Mouse (Mus musculus) ZHBTc4 (cell line): ENCODE results near the gene Hk1.

Source experiments
- DNase-seq: peaks from one replicate; pipeline ENCODE4 v3.0.0-alpha.2; 2011; ENCODE audit warnings: low read depth, low spot score

Gene Hk1

DNA sequence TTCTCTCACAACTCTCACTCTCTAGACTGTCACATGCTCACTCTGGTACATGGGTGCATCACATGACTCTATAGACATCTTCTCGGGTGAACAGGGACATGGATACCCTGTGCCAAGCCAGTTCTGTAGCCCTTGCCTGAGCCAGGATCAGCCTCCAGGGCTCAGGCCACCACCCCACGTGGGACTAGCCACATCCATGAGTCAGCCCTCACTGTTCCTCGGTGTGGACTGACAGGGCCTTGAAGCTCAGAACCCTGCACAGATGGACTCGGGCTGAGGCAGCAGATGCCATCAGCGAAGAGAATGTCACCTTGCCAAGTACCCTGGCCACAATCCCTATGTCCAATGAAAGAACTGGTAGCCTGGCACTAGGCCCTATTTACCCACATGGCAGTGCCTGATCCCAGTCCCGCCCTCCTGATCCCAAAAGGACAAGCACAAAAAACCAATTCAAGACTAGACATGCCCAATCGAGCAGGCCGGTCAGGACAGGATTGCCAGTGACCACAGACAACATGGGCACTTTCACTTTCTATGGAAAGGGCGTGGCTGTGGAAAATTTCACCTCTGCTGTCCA lies 59.2 kb downstream of the Hk1 start:
- no peak for DNase-seq

DNA sequence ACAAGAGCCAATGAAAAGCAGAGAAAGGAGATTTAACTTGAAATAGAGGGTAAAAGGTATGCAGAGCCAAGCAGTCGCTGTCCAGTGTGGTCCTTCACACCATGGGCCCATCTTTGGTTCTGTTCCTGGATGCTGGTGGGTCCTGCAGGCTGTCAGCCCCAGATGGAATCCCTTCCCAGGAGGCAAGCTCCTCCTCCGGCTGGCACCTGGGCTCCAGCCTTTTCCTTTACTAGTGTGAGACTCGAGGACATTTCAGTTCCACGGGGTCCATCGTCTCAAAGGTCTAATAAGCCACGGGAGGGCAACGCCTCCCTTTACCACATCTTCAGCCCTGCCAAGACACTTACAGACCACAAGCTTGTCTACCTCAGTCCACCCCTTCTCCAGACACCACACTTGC lies 60.6 kb downstream of the Hk1 start:
- DNase-seq, result no peak

DNA sequence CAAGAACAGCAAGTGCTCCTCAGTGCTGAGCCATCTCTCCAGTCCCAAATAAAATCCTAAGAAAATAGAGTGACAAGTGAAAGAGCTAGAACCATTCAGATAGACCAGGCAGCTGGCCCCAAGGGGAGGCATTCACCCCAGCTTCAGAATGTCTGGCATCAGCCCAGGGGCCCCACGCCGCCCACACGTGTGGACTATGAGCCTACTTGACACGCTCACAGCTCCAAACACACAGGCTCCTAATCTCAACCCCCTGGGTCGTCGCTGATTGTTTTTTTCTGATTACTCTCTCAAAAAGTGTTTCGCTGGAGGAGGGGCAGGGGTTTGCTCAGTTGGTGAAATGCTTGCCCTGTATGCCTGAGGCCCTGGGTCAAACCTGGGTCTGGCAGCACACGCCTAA lies 63.2 kb downstream of the Hk1 start:
- DNase-seq, result no peak

DNA sequence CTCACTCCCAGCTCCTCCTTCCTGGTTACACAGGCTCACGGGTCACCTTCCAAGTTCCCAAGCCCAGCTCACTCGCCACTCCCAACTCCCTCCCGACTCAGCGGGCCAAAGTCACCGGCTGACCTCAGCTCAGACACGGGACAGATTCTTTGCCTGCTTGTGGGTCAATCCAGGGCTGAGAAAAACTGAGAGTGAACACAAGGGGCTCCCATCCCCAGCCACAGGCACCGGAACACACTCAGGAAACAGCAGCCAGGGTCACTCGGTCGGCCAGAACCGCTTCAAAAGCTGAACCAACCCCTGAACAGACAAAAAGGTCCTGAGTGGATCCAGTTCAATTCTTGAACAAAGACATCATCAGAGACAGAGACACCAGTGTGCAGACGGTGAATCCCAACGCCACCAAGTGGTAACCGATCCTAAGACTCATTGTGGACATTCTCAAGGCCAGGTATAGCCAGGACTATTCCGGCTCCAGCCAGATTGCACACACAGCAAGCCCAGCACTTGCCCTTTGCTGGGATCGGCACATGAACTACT lies 65.8 kb downstream of the Hk1 start:
- DNase-seq, result peak; percentile 92

DNA sequence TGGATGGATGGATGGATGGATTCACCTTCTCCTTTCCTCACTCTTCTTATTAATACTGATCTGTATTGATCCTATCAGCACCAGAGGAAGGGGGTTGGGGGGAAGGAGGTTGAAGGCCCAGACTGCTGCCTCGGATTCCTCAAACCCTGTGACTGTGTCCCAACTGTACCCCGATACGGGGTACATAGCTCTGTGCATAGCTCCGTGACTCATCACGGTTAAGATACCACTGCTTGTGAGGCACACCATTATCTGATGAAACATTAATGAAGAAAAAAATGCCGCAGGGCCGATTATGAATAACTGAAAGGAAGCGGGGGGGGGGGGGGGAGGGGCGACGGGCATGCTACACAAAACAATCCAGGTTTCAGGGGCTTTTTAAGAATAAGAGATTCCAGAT lies 66.6 kb downstream of the Hk1 start:
- DNase-seq, result no peak

DNA sequence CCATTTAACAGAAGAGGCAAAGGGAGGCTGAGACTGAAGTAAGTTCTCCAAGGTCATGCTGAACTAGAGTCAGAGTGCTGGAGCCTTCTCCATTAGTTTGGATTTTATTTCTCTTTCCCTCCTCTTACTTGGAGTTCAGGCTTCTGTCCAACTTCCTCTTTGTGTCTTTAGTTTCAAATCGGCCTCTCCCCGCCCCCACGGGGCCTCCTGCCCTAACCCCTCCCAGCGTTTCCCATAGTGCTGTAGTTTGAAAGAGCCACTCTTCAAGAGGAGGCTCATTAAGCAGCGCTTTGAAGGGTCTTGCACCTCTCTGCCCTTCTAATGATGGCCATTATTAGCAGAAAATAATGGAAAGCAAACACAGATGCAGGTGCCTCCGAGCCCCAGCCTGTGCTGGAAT lies 68.2 kb downstream of the Hk1 start:
- peak; percentile 64 for DNase-seq

DNA sequence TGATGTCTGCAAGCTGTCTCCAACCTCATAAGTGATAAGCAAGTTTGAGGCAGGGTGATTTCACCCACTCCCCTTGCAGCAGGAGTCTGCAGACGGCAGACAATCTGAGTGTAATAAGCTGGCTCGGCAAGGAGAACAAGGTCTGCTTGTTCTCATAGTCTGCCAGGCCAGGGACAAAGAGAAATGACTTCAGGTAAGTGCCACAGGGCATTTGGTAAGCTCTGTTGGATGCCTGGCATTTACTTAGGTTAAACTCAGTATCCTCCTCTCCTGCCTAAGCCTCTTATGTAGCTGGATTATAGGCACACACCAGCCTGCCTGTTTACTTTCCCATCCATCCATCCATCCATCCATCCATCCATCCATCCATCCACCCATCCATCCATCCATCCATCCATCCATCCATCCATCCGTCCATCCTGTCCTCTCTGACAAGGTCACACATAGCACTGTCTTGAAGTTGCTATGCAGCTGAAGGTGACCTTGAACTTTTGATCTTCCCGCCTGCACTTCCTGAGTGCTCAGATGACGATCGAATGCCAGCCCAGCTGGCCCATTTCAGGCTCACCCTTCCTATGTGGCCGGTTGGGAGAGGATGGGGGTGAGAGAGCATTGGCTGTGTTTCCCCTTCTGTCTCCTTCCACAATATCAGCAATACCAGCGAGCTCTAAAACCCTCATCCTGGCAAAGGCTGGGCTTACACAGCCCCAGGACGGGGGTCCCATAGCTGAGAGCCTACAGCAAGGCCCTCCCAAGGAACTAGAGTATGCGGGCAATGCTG lies 69.3 kb downstream of the Hk1 start:
- DNase-seq, result no peak

DNA sequence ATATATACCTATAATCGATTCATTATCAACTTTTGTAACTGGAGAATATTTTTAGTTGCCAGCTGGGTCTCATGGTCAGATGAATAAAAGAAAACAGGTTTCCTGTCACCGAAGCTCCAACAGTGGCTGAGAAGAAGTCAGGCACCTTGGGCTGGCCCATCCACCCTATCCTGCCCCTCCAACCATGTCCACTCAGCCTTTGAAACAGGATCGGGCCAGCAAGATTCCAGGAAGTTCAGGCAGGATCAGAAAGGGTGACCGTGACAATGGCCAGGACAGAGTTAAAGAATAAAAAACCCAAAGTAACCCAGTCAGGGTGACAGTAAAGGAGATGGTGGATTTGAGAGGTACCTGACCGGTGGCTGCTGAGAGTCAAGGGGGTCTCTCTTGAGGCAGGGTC lies 70.1 kb downstream of the Hk1 start:
- no peak for DNase-seq

DNA sequence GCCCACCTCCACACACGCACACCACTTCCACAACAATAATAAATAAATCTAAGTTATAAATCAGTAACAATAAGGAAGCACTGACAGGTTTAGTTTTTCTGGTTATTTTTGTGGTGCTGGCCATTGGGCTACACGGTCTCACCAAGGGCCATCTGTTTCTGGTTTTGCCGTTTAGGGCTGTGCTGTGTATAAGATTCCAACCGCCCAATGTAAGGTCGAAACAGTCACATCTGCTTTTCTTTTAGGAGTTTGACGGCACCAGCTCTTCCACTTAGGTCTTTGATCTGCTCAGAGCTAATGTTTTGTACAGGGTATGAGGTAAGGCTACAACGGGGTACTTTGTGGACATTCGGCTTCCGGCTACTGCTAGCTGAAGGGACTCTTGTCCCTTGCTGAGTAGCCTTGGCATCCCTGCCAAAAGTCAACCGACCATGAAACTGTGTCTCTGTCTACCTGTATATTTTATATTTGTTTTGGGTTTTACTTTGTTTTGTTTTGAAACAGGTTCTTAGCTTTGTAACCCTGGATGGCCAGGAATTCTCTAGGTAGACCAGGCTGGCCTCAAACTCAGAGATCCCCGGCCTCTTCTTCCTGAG lies 70.7 kb downstream of the Hk1 start:
- no peak for DNase-seq

DNA sequence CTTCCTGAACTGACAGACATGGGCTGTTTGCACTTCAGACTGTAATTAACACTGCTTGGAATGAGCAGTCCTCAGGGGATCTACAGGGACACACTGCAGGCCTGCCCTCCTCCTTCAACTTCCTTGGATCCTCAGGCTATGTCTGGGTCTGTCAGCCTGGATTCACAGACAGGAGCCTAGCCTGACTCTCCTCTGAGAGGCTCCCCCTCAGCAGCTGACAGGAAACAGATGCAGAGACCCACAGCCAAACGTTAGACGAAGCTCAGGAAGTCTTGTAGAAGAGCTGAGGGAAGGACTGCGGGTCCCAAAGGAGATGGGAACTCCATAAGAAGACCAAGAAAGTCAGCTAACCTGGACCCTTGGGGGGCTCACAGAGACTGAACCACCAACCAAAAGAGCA lies 73.2 kb downstream of the Hk1 start:
- no peak for DNase-seq

DNA sequence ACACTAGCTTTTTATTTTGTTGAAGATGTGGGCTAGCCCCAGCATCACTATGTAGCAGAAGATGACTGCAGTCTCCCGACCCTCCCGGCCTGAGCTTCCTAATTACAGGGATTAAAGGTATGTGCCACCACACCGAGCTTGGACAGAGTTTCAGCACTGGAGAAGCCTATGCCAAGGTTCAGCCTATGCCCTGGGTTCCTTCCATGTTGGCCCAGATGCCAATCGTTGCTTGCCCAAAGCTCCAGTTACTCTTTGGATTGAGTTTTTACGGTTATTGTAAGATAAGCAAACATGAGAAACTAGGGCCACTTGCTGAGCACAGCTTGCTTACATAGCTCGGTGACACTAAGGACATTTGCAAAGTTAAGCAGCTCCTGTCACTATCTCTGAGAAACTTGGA lies 74.6 kb downstream of the Hk1 start:
- no peak for DNase-seq

DNA sequence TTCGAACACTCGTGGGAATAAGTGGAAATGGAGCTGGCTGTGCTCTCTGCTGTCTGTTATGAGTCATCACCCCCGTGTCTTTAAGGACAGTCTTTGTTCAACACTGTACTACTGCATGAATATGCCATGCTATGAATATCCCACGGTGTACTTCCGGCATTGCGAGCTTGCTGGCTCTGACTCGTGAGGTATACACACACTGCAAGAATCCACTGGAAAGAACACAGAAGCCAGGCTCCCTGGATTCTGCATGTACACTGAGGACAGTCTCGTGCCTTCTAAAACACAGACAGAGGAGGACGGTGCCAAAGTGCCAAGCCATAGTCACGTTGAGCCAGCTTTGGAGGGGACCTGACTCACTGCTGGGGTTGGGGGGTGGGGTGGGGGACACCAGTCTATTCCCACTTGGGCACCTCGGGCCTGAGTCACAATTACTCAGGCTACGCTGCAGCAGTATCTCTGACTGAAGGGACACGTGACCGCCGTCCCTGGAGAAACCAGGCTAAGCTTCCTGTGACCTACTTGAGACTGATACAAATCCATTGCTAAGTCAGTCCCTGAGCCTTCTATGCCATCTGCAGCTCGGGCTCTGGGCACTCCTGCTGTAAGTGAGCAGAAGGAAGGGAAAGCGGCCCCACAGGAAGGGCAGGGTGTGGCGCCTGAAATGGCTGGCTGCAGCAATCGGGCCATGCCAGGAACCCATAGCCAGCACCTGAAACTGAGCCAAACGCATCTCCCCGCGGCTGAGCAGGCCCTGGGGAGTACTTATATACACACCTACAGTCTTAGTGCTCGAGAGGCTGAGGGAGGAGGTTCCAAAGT lies 79.5 kb downstream of the Hk1 start:
- no peak for DNase-seq

DNA sequence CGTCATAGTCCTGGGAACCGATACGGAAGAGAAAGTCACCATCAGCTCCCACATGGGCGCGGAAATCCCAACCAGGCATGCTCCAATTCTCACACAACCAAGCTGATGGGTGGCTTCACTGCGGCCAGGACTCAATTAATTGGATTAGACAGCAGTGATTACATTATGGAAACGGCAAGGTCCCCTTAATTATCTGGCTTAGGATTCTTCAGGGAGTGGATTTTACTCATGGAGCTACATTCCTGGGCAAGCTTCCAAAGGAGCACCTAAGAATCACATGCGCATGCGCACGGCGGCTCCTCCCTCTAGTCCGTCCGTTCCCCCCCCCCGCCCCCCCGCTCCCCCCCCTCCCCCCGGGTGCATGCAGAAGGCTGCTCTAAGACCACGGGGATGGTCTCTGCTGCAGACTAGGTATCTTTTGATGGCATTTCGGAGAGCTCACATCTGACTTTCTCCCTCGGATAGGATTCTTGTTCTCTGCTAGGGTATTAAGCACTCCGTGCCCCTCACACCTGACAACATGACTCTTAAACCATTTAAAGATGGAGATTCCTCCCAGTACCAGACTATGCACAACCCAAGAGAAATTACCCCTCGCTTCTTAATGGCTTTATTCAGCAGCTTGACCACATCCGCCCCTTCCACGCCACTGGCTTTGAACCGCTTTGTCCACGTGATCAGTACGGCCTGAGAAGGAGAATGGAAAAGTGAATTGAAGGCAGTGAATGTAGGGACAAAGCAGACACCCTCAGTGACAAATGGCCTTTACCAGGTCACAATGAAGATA lies 83.4 kb downstream of the Hk1 start:
- DNase-seq, result peak; percentile 77

DNA sequence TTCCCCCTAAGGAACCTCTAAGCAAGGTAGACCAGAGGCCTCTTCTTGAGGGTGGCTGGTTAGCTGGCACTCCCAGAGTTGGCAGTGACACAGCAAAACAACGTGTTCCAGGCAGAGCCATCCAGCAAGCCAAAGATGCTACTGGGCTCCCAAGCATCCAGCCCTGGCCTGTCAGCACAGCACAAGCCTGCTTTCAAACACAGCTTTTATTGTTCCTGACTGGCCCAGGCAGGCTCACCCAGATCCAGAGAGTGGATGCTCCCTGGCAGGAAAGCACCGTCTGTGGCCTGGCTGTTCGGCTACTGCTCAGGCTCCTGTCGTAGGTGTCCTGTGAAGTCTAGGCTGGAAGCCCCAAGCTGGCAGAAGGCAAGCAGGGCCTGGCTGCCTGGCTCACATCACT lies 85.6 kb downstream of the Hk1 start:
- no peak for DNase-seq

DNA sequence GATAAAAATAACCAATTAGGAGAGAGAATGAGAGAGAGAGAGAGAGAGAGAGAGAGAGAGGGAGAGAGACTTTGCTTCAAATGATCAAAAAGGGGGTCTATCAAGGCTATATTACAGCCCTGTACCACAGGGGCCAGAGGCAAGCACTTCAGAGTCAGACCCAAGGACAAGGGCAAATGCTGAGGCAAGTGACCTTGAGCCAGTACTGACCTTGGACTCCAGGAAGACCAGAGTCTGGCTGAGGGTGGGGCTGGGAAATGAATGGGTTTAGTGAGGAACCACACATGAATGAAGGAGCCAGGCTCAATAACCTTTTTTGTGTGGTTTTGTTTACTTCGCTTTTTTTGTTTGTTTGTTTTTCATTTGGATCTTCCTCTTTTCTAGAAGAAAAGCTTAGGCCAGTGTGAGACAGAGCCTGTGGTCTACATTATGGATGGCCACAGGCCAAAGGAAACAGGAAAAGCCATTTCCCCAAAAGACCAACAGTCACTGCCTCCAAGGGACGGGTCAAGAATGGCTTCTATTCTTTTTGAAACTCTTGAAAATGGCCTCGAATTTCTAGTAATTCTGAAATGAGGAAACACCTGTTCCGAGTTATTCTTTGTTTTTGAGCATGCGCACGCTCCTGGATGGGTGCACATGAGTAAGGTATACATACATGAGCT lies 92.1 kb downstream of the Hk1 start:
- DNase-seq, result peak; percentile 73

DNA sequence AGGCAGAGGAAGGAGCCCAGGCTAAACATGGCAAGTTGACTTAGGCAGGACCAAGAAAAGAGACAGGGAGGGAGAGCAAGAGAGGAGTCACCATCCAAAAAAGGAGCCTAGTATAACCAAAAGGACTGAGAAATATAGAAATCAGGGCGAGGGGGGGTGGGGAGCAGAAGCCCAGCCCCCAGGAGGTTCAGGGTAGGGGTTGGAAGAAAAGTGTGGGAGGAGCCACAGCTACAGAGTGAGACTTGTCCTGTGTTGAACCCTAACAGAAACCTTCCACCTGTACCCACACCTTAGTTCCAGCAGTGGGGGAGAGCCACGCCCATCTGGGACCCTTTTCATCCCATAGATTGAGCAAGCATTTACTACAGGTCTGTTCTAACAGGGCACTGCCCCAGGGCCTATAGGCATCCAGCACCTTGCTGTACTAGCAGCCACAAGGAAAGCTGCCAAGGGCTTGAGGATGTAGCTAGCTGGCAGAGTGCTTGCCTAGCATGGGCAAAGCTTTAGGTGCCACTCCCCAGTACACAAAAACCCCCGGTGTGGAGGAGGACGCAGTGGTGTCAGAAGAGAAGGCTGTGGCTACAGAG lies 96.4 kb downstream of the Hk1 start:
- DNase-seq, result peak; percentile 53

DNA sequence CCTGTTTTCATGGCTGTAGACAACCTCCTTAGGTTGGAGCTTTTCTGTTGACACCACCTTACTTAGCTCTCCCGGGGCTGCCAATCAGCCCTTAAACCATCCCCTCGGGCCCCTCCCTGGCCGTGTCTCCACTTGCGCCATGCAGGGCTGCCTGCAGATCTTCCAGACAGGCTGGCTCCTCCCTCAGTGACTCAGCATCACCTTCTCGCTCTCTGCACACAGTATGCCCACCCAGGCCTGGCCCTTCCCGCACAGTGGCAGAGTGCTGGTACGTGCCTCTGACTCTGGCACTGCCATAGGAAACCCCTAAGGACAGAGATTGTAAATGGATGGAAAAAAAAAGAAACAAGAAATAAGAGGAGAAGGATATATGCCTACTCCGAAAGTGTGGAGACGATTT lies 96.9 kb downstream of the Hk1 start:
- peak; percentile 86 for DNase-seq

DNA sequence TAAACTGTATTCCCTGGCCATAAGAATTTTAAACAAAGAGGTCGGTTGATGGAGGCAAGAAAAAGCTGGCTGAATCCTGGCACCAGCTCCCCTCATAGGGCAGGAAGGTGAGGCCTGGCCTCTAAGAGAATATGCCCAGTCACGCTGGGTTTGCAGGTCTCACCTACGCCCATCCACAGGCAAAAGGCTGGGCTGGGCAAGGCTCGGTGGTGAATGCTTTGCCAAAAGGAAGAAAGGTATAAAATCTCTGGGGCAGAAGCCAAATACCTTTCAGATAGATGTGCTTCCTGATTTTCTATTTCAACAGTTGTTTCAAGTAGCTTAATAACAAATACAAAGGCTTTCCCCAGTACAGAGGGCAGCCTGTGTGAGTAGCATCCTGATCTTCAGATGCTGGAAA lies 100.0 kb downstream of the Hk1 start:
- no peak for DNase-seq

DNA sequence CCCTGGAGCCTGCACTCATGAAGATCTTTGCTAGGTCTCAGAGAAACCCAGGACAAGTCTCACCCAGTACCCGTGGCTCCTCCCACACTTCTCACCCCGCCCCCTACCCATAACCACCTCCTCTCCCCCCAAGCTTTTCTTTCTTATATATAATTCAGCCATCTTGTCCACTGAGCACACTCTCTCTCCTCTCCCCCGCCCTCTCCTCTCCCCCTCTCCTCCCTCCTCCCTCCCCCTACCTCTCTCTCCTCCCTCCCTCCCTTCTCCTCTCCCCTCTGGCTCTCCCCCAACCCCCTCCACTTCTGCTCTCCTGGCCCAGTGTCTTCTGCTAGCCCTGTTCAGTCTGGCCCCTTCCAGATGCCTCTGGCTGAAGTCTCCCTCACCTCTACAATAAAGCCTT lies 100.6 kb downstream of the Hk1 start:
- DNase-seq, result peak; percentile 78

DNA sequence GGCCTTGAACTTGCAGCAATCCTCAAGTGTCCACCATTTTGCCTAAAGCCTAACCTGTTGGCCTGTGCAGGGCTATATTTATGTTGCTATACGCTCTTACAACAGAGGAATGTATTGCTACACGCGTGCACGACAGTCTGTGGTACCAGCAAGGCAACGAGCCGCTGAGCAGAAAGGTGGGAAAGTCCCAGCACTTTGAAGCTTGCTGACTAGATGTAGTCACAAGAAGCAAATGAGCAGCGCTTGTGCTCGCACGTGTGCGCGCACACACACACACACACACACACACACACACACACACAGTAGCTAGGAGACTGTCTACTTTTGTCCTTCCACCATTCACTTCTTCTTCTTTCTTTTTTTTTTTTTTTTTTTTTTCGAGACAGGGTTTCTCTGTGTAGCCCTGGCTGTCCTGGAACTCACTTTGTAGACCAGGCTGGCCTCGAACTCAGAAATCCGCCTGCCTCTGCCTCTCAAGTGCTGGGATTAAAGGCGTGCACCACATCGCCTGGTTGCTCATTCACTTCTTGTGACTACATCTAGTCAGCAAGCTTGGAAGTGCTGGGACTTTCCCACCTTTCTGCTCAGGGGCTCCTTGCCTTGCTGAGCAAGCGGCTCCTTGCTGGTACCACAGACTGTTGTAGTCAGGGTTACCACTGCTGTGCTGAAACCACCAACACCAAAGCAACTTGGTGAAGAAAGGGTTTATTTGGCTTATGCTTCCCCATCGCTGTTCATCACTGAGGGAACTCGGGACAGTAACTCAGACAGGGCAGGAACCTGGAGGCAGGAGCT lies 102.0 kb downstream of the Hk1 start:
- no peak for DNase-seq
